Comparison of ENCODE assay signal across 8 mouse cellular contexts in the genomic region with DNA sequence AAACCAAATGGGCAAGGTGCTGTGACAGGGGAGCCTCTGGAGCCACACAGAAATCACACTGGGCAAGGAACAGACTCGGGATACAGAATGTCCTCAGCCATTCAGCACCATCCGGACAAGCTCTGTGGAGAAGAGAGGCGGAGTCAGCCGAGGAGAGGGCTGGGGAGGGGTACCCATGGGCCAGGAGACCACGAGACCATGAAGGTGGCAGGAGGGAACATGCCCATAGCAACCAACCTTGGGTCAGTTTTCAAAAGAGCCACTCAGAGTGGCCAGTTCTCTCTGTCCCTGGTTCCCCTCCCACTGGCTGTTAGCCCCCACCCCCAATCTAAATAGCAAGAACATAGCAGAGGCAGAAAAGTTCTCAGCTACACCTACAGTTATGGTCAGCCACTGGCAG. TPM values are rescaled to one million over a fixed set of nuclear protein-coding genes. Genes with fewer than 3 reads are reported as not detected.
DNase-seq lines count a peak whose midpoint lies in the region; ATAC-seq and TF ChIP-seq lines count a peak whose summit lies in the region.

No protein-coding gene starts in this region.

- peak overlapping the region; percentile 89 for H3K4me3 ChIP-seq in heart, embryonic 10.5 days
- no peak overlapping the region for H3K4me3 ChIP-seq in lung, postnatal 0 days (ENCODE audit: low read depth, low read length)
- peak overlapping the region; percentile 87 for H3K4me3 ChIP-seq in intestine, embryonic 16.5 days (ENCODE audit: low read length)
- H3K4me3 ChIP-seq in stomach, embryonic 16.5 days (replicated peaks; ENCODE audit: low read length): peak overlapping the region; percentile 73

- no peaks in the 10 kb centered on the region for H3K9me3 ChIP-seq in heart, embryonic 10.5 days
- no peaks in the 10 kb centered on the region for H3K9me3 ChIP-seq in lung, postnatal 0 days (ENCODE audit: low read length)
- H3K9me3 ChIP-seq in intestine, embryonic 16.5 days (ENCODE audit: control insufficient read depth, low read length): no peaks in the 10 kb centered on the region
- H3K9me3 ChIP-seq in stomach, embryonic 16.5 days (replicated peaks; ENCODE audit: control insufficient read depth, low read length): no peaks in the 10 kb centered on the region

- DNase-seq in heart, embryonic 10.5 days (ENCODE audit: low spot score): no peak
- DNase-seq in heart, postnatal 36 days: no peak
- no peak for DNase-seq in lung, postnatal 0 days (ENCODE audit: low spot score)
- no peak for DNase-seq in lung, postnatal 14 days
- no peak for DNase-seq in left cerebral cortex, adult 8-10 months (ENCODE audit: low spot score in 2 of 2)
- DNase-seq in retina, embryonic 14.5 days (ENCODE audit: low spot score): no peak

- ATAC-seq in lung, postnatal 0 days: no peak
- ATAC-seq in intestine, embryonic 16.5 days: no peak
- no peak for ATAC-seq in stomach, embryonic 16.5 days (ENCODE audit: insufficient read depth, low FRiP score)

- peak overlapping the region; percentile 78; the same call in 1 of the 2 replicates for H3K4me2 ChIP-seq in lung, postnatal 0 days (replicated peaks; ENCODE audit: low read depth, low read length)
- peak overlapping the region; percentile 78 for H3K4me2 ChIP-seq in intestine, embryonic 16.5 days (ENCODE audit: low read depth, low read length)
- H3K4me2 ChIP-seq in stomach, embryonic 16.5 days (ENCODE audit: low read depth, low read length): peak overlapping the region; percentile 76

- intact Hi-C loops in heart, postnatal 36 days (cut with DNase I): loop anchor here (2.0 to 5.0 kb wide), 2 partner anchors 32 to 36 kb away; partner anchors contain the start of genes Esyt1 and Smarcc2

- TF ChIP-seq CTCF in lung, postnatal 0 days (IDR thresholded peaks at IDR 0.05): no peak

- H3K27me3 ChIP-seq in heart, embryonic 10.5 days (ENCODE audit: insufficient read depth, poor library complexity, severe bottlenecking): no peaks in the 10 kb centered on the region
- no peaks in the 10 kb centered on the region for H3K27me3 ChIP-seq in lung, postnatal 0 days (replicated peaks; ENCODE audit: insufficient read depth, low read length)
- no peaks in the 10 kb centered on the region for H3K27me3 ChIP-seq in intestine, embryonic 16.5 days (replicated peaks; ENCODE audit: control insufficient read depth, insufficient read depth, low read length)
- H3K27me3 ChIP-seq in stomach, embryonic 16.5 days (ENCODE audit: control insufficient read depth, insufficient read depth, low read length): no peaks in the 10 kb centered on the region

- WGBS in heart, embryonic 10.5 days: 31% methylated on average over 5 of the region's 5 CpGs
- WGBS in lung, postnatal 0 days: 57% methylated on average over 5 of the region's 5 CpGs
- WGBS in intestine, embryonic 16.5 days: 25% methylated on average over 5 of the region's 5 CpGs
- 36% methylated on average over 5 of the region's 5 CpGs for WGBS in stomach, embryonic 16.5 days

- peak overlapping the region; percentile 96 for H3K27ac ChIP-seq in heart, embryonic 10.5 days
- H3K27ac ChIP-seq in lung, postnatal 0 days (ENCODE audit: low read length): peak overlapping the region; percentile 95
- peak overlapping the region; percentile 98 for H3K27ac ChIP-seq in intestine, embryonic 16.5 days (ENCODE audit: low read length)
- H3K27ac ChIP-seq in stomach, embryonic 16.5 days (ENCODE audit: low read length): peak overlapping the region; percentile 99

- peaks cover 62% of the 10 kb centered on the region for H3K36me3 ChIP-seq in heart, embryonic 10.5 days
- peaks cover 28% of the 10 kb centered on the region for H3K36me3 ChIP-seq in lung, postnatal 0 days (ENCODE audit: insufficient read depth, low read length)
- H3K36me3 ChIP-seq in intestine, embryonic 16.5 days (ENCODE audit: control insufficient read depth, insufficient read depth, low read length): peaks cover 21% of the 10 kb centered on the region
- peaks cover 21% of the 10 kb centered on the region; the same call in 1 of the 2 replicates for H3K36me3 ChIP-seq in stomach, embryonic 16.5 days (ENCODE audit: control insufficient read depth, insufficient read depth, low read length)

- 0 out of 2 replicates have a peak, but pooled peaks have one; percentile 2 for TF ChIP-seq EP300 in lung, postnatal 0 days (IDR thresholded peaks at IDR 0.05)

- H3K9ac ChIP-seq in lung, postnatal 0 days (replicated peaks; ENCODE audit: low read depth): no peak overlapping the region; the same call in 1 of the 2 replicates
- peak overlapping the region; percentile 95; the same call in 1 of the 2 replicates for H3K9ac ChIP-seq in intestine, embryonic 16.5 days (ENCODE audit: low read depth, low read length)
- peak overlapping the region; percentile 93 for H3K9ac ChIP-seq in stomach, embryonic 16.5 days (ENCODE audit: low read length)

- H3K4me1 ChIP-seq in heart, embryonic 10.5 days: peaks cover 50% of the 10 kb centered on the region
- no peaks in the 10 kb centered on the region; the same call in 1 of the 2 replicates for H3K4me1 ChIP-seq in lung, postnatal 0 days (ENCODE audit: insufficient read depth, low read depth, low read length)
- H3K4me1 ChIP-seq in intestine, embryonic 16.5 days (ENCODE audit: control insufficient read depth, insufficient read depth, low read length): peaks cover 28% of the 10 kb centered on the region
- H3K4me1 ChIP-seq in stomach, embryonic 16.5 days (ENCODE audit: control insufficient read depth, insufficient read depth, low read length): peaks cover 31% of the 10 kb centered on the region

RNA-seq across cellular contexts. Expression of gene Myl6, which starts 3.0 kb away (rescaled TPM):
- polyA plus RNA-seq in heart, embryonic 10.5 days (2016; fragmentation: Nextera tagmentation; extraction: Ambion mirVana): 1,508 and 1,550 TPM in 2 replicates
- 100 to 1,000 TPM; 267 to 286 TPM for total RNA-seq in heart, postnatal 36 days (2021)
- 1,888 and 2,049 TPM in 2 replicates for polyA plus RNA-seq in lung, postnatal 0 days (2015; fragmentation: Nextera tagmentation; extraction: Ambion mirVana)
- polyA plus RNA-seq in intestine, embryonic 16.5 days (2015; fragmentation: Nextera tagmentation; extraction: Ambion mirVana): 1,841 and 1,876 TPM in 2 replicates
- 2,126 and 2,216 TPM in 2 replicates for polyA plus RNA-seq in stomach, embryonic 16.5 days (2015; fragmentation: Nextera tagmentation; extraction: Ambion mirVana)
- 100 to 1,000 TPM; 555 to 620 (median 586) TPM for total RNA-seq in left cerebral cortex, adult 8-10 months (2022)

RNA-seq across cellular contexts. Expression of gene Myl6b, which starts 7.6 kb away (rescaled TPM):
- 3.2 and 4.0 TPM in 2 replicates for polyA plus RNA-seq in heart, embryonic 10.5 days (2016; fragmentation: Nextera tagmentation; extraction: Ambion mirVana)
- 1 to 10 TPM; 2.8 to 3.2 TPM for total RNA-seq in heart, postnatal 36 days (2021)
- 5.5 and 5.9 TPM in 2 replicates for polyA plus RNA-seq in lung, postnatal 0 days (2015; fragmentation: Nextera tagmentation; extraction: Ambion mirVana)
- 2.8 TPM in 2 replicates for polyA plus RNA-seq in intestine, embryonic 16.5 days (2015; fragmentation: Nextera tagmentation; extraction: Ambion mirVana)
- 2.7 and 3.9 TPM in 2 replicates for polyA plus RNA-seq in stomach, embryonic 16.5 days (2015; fragmentation: Nextera tagmentation; extraction: Ambion mirVana)
- total RNA-seq in left cerebral cortex, adult 8-10 months (2022): 10 to 100 TPM; 29.9 to 33.3 (median 32.4) TPM

RNA-seq across cellular contexts. Expression of gene Smarcc2, which starts 31.9 kb away (rescaled TPM):
- 66.0 and 68.7 TPM in 2 replicates for polyA plus RNA-seq in heart, embryonic 10.5 days (2016; fragmentation: Nextera tagmentation; extraction: Ambion mirVana)
- 10 to 100 TPM; 79.8 to 82.7 TPM for total RNA-seq in heart, postnatal 36 days (2021)
- polyA plus RNA-seq in lung, postnatal 0 days (2015; fragmentation: Nextera tagmentation; extraction: Ambion mirVana): 28.9 and 33.0 TPM in 2 replicates
- 46.6 and 51.1 TPM in 2 replicates for polyA plus RNA-seq in intestine, embryonic 16.5 days (2015; fragmentation: Nextera tagmentation; extraction: Ambion mirVana)
- polyA plus RNA-seq in stomach, embryonic 16.5 days (2015; fragmentation: Nextera tagmentation; extraction: Ambion mirVana): 59.5 and 62.4 TPM in 2 replicates
- 100 to 1,000 TPM; 262 to 275 (median 268) TPM for total RNA-seq in left cerebral cortex, adult 8-10 months (2022)

RNA-seq across cellular contexts. Expression of gene Esyt1, which starts 34.8 kb away (rescaled TPM):
- polyA plus RNA-seq in heart, embryonic 10.5 days (2016; fragmentation: Nextera tagmentation; extraction: Ambion mirVana): 17.8 and 20.3 TPM in 2 replicates
- total RNA-seq in heart, postnatal 36 days (2021): 10 to 100 TPM; 19.3 TPM
- 31.1 and 38.2 TPM in 2 replicates for polyA plus RNA-seq in lung, postnatal 0 days (2015; fragmentation: Nextera tagmentation; extraction: Ambion mirVana)
- polyA plus RNA-seq in intestine, embryonic 16.5 days (2015; fragmentation: Nextera tagmentation; extraction: Ambion mirVana): 24.4 and 25.7 TPM in 2 replicates
- polyA plus RNA-seq in stomach, embryonic 16.5 days (2015; fragmentation: Nextera tagmentation; extraction: Ambion mirVana): 32.9 TPM in 2 replicates
- 10 to 100 TPM; 11.9 to 13.7 (median 12.8) TPM for total RNA-seq in left cerebral cortex, adult 8-10 months (2022)

RNA-seq across cellular contexts. Expression of gene Zc3h10, which starts 56.7 kb away (rescaled TPM):
- polyA plus RNA-seq in heart, embryonic 10.5 days (2016; fragmentation: Nextera tagmentation; extraction: Ambion mirVana): 11.2 and 12.8 TPM in 2 replicates
- total RNA-seq in heart, postnatal 36 days (2021): 1 to 10 TPM; 7.2 to 8.8 TPM
- 13.6 and 15.3 TPM in 2 replicates for polyA plus RNA-seq in lung, postnatal 0 days (2015; fragmentation: Nextera tagmentation; extraction: Ambion mirVana)
- 13.3 and 13.6 TPM in 2 replicates for polyA plus RNA-seq in intestine, embryonic 16.5 days (2015; fragmentation: Nextera tagmentation; extraction: Ambion mirVana)
- 10.7 and 10.8 TPM in 2 replicates for polyA plus RNA-seq in stomach, embryonic 16.5 days (2015; fragmentation: Nextera tagmentation; extraction: Ambion mirVana)
- total RNA-seq in left cerebral cortex, adult 8-10 months (2022): 10 to 100 TPM; 11.7 to 16.1 (median 14.8) TPM
